ENCODE assay signal across 10 mouse cellular contexts in the genomic region with DNA sequence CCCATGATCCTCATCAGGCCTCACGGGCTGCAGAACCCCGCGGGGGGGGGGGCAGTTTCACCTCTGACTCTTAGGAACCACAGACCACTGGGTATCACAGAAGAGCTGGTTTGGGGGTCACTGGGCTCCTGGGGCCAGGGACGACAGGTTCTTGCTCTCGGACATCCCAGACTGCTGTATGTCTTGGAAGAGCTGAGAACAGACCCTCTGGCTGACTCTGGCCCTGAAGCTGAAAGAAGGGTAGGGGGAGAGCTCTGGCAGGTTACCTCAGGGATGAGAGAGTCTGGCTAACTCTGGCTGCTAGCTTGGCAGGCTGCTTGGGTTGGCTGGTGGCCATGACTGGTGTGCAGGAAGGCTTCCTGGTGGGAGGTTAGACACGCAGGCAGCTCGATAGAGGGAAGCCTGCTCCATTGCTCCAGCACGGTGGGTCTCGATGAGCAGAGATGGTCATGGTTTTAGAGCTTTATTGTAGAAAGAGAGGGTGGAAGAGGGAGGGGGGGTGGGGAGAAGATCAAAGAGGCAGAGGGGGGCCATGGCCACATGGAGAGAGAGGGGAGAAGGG. TPM values are rescaled to one million over a fixed set of nuclear protein-coding genes. Genes with fewer than 3 reads are reported as not detected.
DNase-seq lines count a peak whose midpoint lies in the region.
"Had no signal": no experiment of that assay in that cellular context is flagged by ENCODE, and none has a peak within 500 bp of the region (broad histone marks: within the 10 kb centered on the region; RNA-seq: fewer than 3 reads in every experiment).

No protein-coding gene starts in this region.

- intact Hi-C loops in left cerebral cortex, postnatal 4 days (cut with DNase I) = no loop called here
- intact Hi-C loops in heart, postnatal 36 days (cut with DNase I) = no loop called here

- peak; percentile 2 for DNase-seq in adrenal gland, postnatal 25 days
- no peak for DNase-seq in adrenal gland, postnatal 14 days
- DNase-seq in heart, adult 18-20 months = peak; percentile 37 to 61
- DNase-seq in heart, adult 9 months (ENCODE audit: low spot score in 2 of 2) = no peak
- DNase-seq in left cerebral cortex, postnatal 4 days = peak; percentile 83
- DNase-seq in left cerebral cortex, adult 9 months (ENCODE audit: low spot score in 2 of 2) = no peak
- DNase-seq in heart, postnatal 36 days = peak; percentile 19 to 46
- no peak for DNase-seq in spleen, postnatal 36 days (ENCODE audit: low spot score in 2 of 2)
- DNase-seq: kidney, adult 8-10 months; lung, adult 18-20 months had no signal

RNA-seq across cellular contexts. Expression of a gene that starts 30.7 kb away (rescaled TPM):
- 7.7 and 8.2 TPM in 2 replicates for total RNA-seq in adrenal gland, postnatal 25 days (2021)
- total RNA-seq in adrenal gland, postnatal 14 days (2021) = 8.0 and 8.8 TPM in 2 replicates
- 10 to 100 TPM; 11.2 to 11.5 TPM for total RNA-seq in heart, adult 18-20 months (2021)
- total RNA-seq in left cerebral cortex, postnatal 4 days (2021) = 10 to 100 TPM; 13.5 to 15.5 TPM
- total RNA-seq in heart, postnatal 36 days (2021) = 10 to 100 TPM; 12.7 to 13.4 TPM

Comparison
In these comparisons a context has a peak if more than half of its experiments do, and no peak if none do; other contexts are left out.
1. DNase-seq: peak in adrenal gland, postnatal 25 days (single experiment), heart, adult 18-20 months (2 of 2), left cerebral cortex, postnatal 4 days (single experiment) and heart, postnatal 36 days (2 of 2); none in adrenal gland, postnatal 14 days (single experiment), heart, adult 9 months (0 of 2), left cerebral cortex, adult 9 months (0 of 2) and spleen, postnatal 36 days (0 of 2).